Mouse (Mus musculus) thymus, adult 2 months (tissue): ENCODE measurements at regions not wholly inside any gene's neighbourhood (a gene's known extent, or its start where the extent isn't known, plus 50 kb on each side); places are given as distances from the start of the nearest gene placed in this dataset.
A peak's percentile ranks its signal among the peaks of the same experiment; 100 is the strongest.

ENCODE experiments used
- DNase-seq: peaks from one replicate; pipeline ENCODE4 v3.0.0; 2021
- H3K27ac ChIP-seq: fragments of 200-500 bp; 2 replicates; pipeline ENCODE4 v1.5.1; 2012; ENCODE audit warnings: low read length, control low read depth; ENCODE audit not compliant: control insufficient read depth, insufficient read depth
- H3K27me3 ChIP-seq: fragments of 200-500 bp; 2 replicates; pipeline ENCODE4 v1.6.1; 2012; ENCODE audit warnings: mild to moderate bottlenecking, low read length, moderate library complexity, mixed read lengths; ENCODE audit not compliant: control insufficient read depth, insufficient read depth
- H3K36me3 ChIP-seq: fragments of 200-500 bp; 2 replicates; pipeline ENCODE4 v1.6.1; 2012; ENCODE audit warnings: mild to moderate bottlenecking, low read length, moderate library complexity; ENCODE audit not compliant: control insufficient read depth, insufficient read depth
- H3K4me1 ChIP-seq: fragments of 200-500 bp; replicated peaks from 2 replicates; pipeline ENCODE4 v1.6.1; 2012; ENCODE audit warnings: low read length; ENCODE audit not compliant: control insufficient read depth, insufficient read depth
- H3K4me3 ChIP-seq: fragments of 200-500 bp; 2 replicates; pipeline ENCODE4 v1.5.1; 2012; ENCODE audit warnings: mild to moderate bottlenecking, low read length, control low read depth, moderate library complexity; ENCODE audit not compliant: control insufficient read depth, insufficient read depth
- CTCF ChIP-seq: fragments of 200-500 bp; IDR thresholded peaks from 2 replicates; pipeline ENCODE4 v1.5.1; 2012; ENCODE audit warnings: mild to moderate bottlenecking, control low read depth, low read length, moderate library complexity, borderline replicate concordance; ENCODE audit not compliant: control insufficient read depth, poor library complexity, insufficient read depth; ENCODE audit errors: extremely low read depth
- POLR2A ChIP-seq: fragments of 200-500 bp; IDR thresholded peaks from 2 replicates; pipeline ENCODE4 v1.6.1; 2012; ENCODE audit warnings: mild to moderate bottlenecking, low read length, control low read depth, moderate library complexity; ENCODE audit not compliant: control insufficient read depth, poor library complexity, insufficient read depth; ENCODE audit errors: extremely low read depth
- WGBS: fragments of 180-500 bp; shearing (Covaris S2); methylation state at CpG from one replicate; pipeline ENCODE4 v1.1.7; 2018; 5-methylcytosine and 5-hydroxymethylcytosine counted together

GRCm38 (mm10) chr1:43882576-43882975 is 50.9 kb upstream of the Tpp2 start:
- Histone ChIP-seq H3K4me1 (peaks cover 5% of the 10 kb centered on the region), H3K27me3 (no peaks in the 10 kb centered on the region), H3K36me3 (no peaks in the 10 kb centered on the region), H3K27ac (no peak overlapping the region), H3K4me3 (no peak overlapping the region)
- DNase-seq, result no peak
- TF ChIP-seq POLR2A (no peak), CTCF (no peak)
- 83% methylated on average over 11 of the region's 11 CpGs for WGBS

GRCm38 (mm10) chr1:43880396-43880795 is 52.8 kb upstream of the Uxs1 start:
- 11% methylated on average over 3 of the region's 3 CpGs for WGBS
- TF ChIP-seq CTCF (no peak), POLR2A (no peak)
- H3K27ac ChIP-seq, result no peak overlapping the region
- peak; percentile 39 for DNase-seq
- H3K4me3 ChIP-seq, result no peak overlapping the region
- H3K27me3 ChIP-seq, result no peaks in the 10 kb centered on the region
- H3K4me1 ChIP-seq, result peaks cover 5% of the 10 kb centered on the region
- H3K36me3 ChIP-seq, result no peaks in the 10 kb centered on the region

- Histone ChIP-seq H3K4me3 (no peak overlapping the region), H3K27ac (no peak overlapping the region), H3K27me3 (no peaks in the 10 kb centered on the region), H3K36me3 (no peaks in the 10 kb centered on the region), H3K4me1 (peaks cover 5% of the 10 kb centered on the region)
- WGBS, result 60% methylated on average over 4 of the region's 4 CpGs
- no peak for DNase-seq
- TF ChIP-seq POLR2A (no peak), CTCF (no peak)
Observed at GRCm38 (mm10) chr1:43879896-43880295, 52.3 kb upstream of the Uxs1 start.

GRCm38 (mm10) chr1:43879163-43879562 is 51.6 kb upstream of the Uxs1 start:
- Histone ChIP-seq H3K27me3 (no peaks in the 10 kb centered on the region), H3K36me3 (no peaks in the 10 kb centered on the region), H3K4me3 (no peak overlapping the region), H3K27ac (no peak overlapping the region), H3K4me1 (peaks cover 5% of the 10 kb centered on the region)
- no peak for DNase-seq
- TF ChIP-seq POLR2A (no peak), CTCF (no peak)
- 90% methylated on average over 8 of the region's 8 CpGs for WGBS

GRCm38 (mm10) chr1:43878163-43878562 is 50.6 kb upstream of the Uxs1 start:
- Histone ChIP-seq H3K4me3 (no peak overlapping the region), H3K4me1 (peaks cover 5% of the 10 kb centered on the region), H3K27me3 (no peaks in the 10 kb centered on the region), H3K27ac (no peak overlapping the region), H3K36me3 (no peaks in the 10 kb centered on the region)
- TF ChIP-seq CTCF (no peak), POLR2A (no peak)
- WGBS, result 92% methylated on average over 2 of the region's 2 CpGs
- DNase-seq, result no peak

GRCm38 (mm10) chr1:43877704-43878103 is 50.1 kb upstream of the Uxs1 start:
- TF ChIP-seq POLR2A (no peak), CTCF (no peak)
- H3K4me3 ChIP-seq, result no peak overlapping the region
- H3K36me3 ChIP-seq, result no peaks in the 10 kb centered on the region
- DNase-seq, result no peak
- H3K4me1 ChIP-seq, result peaks cover 5% of the 10 kb centered on the region
- H3K27me3 ChIP-seq, result no peaks in the 10 kb centered on the region
- H3K27ac ChIP-seq, result no peak overlapping the region
